Mouse (Mus musculus) CH12.LX (cell line): Measurements from ENCODE around the gene Lrmda.

Experiments
- CTCF ChIP-seq, 2 experiments: IDR thresholded peaks in 1 of 2; conservative IDR thresholded peaks in 1 of 2; 2 replicates each; pipeline ENCODE4 v1.5.1; 2011 to 2012; ENCODE audit warnings: low read depth in 2 of 2, low read length in 2 of 2, improper control_type of control experiment in 1 of 2, inconsistent platforms in 1 of 2, mild to moderate bottlenecking in 1 of 2, moderate library complexity in 1 of 2
- ETS1 ChIP-seq: conservative IDR thresholded peaks from 2 replicates; pipeline ENCODE4 v1.6.1; 2012; ENCODE audit warnings: low read depth, mild to moderate bottlenecking, inconsistent platforms, low read length, improper control_type of control experiment, moderate library complexity
- HCFC1 ChIP-seq: IDR thresholded peaks from 2 replicates; pipeline ENCODE4 v1.6.1; 2012; ENCODE audit warnings: low read depth, mild to moderate bottlenecking, inconsistent platforms, low read length, improper control_type of control experiment
- JUND ChIP-seq: conservative IDR thresholded peaks from 2 replicates; pipeline ENCODE4 v1.6.1; 2011; ENCODE audit warnings: low read depth, low read length, improper control_type of control experiment
- MXI1 ChIP-seq: IDR thresholded peaks from 2 replicates; pipeline ENCODE4 v1.6.1; 2011; ENCODE audit warnings: mild to moderate bottlenecking, low read depth, low read length, improper control_type of control experiment
- POLR2A ChIP-seq: IDR thresholded peaks from 2 replicates; pipeline ENCODE4 v1.6.1; 2011; ENCODE audit warnings: low read depth, mild to moderate bottlenecking, improper control_type of control experiment, low read length
- ZMIZ1 ChIP-seq: IDR thresholded peaks from 2 replicates; pipeline ENCODE4 v1.6.1; 2012; ENCODE audit warnings: low read depth, mild to moderate bottlenecking, inconsistent platforms, low read length, improper control_type of control experiment
- ZNF384 ChIP-seq: IDR thresholded peaks from 2 replicates; pipeline ENCODE4 v1.6.1; 2012; ENCODE audit warnings: low read depth, low read length, improper control_type of control experiment, inconsistent platforms

DNA sequence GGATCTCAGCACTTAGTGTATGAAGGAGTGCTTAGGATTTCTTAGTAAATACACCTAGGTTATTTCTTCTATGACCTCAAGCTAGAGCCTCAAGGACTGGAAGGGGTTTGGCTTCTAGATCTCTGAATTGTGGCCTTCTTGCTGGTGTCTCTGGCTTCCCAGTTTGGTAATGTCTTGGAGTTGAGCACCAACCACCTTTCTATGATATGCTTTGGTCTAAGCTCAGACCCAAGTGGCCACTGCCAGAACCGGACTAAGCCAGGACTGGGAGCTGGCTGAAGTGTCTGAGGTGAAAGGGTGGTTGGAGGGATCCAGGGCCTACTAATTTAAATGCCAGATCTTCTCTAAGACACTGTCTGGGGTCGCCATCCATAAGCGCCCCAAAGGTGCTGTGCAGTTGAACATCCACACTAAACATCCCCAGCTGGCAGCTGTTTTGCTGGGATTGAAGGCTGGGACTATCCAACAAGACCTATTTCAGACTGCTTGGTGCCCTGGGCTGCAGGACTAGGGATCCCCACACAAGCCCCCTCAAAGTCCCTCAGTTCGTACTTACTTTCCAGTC is 27.1 kb upstream of the Lrmda start:
- no peak for TF ChIP-seq CTCF (conservative IDR thresholded peaks at IDR 0.05 in 1 of 2, IDR thresholded peaks at IDR 0.05 in 1 of 2; ENCODE audit: low read depth in 2 of 2, low read length in 2 of 2)
- no peak for TF ChIP-seq ZMIZ1
- TF ChIP-seq MXI1 = no peak
- no peak for TF ChIP-seq HCFC1
- no peak for TF ChIP-seq ETS1
- TF ChIP-seq POLR2A = no peak
- no peak for TF ChIP-seq JUND
- TF ChIP-seq ZNF384 = no peak
